Mouse (Mus musculus) urinary bladder, adult 18-20 months (tissue): ENCODE data around the gene Ppp1r12a.

Experiments used
- DNase-seq, 2 experiments: peaks; one replicate each; pipeline ENCODE4 v3.0.0; 2022; ENCODE audit warnings: low spot score in 2 of 2, mixed read lengths in 2 of 2

Gene Ppp1r12a

DNA sequence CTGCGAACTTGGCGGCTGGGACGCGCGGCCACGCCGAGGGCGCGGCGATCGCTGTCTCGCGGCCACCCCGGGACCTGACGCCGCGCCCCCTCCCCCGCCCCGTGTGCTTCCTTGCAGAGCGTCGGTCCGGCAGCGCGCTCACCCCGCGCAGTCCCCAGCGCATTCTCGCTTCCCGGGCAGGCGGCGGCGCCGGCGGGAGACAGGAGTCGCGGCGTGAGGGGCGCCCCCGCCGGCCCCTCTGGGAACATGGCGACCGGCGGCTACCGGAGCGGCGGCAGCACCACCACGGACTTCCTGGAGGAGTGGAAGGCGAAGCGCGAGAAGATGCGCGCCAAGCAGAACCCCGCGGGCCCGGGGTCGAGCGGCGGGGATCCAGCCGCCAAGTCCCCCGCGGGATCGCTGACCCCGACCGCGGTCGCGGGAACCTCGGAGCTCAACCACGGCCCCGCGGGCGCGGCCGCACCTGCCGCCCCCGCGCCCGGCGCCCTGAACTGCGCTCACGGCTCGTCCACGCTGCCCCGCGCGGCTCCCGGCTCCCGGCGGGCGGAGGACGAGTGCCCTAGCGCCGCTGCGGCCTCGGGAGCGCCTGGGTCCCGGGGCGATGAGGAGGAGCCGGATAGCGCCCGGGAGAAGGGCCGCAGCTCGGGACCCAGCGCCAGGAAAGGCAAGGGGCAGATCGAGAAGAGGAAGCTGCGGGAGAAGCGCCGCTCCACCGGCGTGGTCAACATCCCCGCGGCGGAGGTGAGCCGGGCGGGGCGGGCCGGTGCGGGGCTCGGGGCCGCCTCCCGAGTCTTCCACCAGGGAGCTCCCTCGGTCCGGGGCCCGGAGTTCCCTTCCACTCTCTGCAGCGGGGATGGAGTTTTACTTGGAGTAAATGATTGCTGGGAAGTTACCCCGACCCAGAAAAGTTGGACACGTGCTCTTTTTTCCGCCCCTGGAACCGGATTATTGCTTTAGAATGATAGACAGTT, 170.9 kb downstream of the Ppp1r12a start:
- peak; percentile 45 to 63 for DNase-seq

DNA sequence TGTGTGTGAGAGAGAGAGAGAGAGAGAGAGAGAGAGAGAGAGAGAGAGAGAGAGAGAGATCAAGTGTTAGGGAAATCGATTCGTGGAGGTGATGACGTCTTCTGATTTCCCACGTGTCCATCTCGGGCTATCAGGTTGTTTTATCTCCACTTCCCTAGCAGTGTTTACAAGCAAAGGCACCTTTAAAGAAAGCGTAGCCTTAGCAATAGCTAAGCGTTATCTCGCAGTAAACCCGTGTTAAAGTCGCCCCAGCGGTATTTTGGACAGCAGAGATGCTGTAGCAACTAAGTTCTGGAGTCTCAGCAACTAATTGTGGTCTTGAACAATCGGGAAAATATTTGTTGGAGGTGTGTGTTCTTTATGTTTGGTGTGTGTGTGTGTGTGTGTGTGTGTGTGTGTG, 171.6 kb downstream of the Ppp1r12a start:
- peak in 1 of 2 experiments; percentile 19 for DNase-seq
